Mouse (Mus musculus) thymus, adult 2 months (tissue): ENCODE data around the gene Rmi2.

ENCODE experiments used
- CTCF ChIP-seq: fragments of 200-500 bp; IDR thresholded peaks from 2 replicates; pipeline ENCODE4 v1.5.1; 2012; ENCODE audit warnings: mild to moderate bottlenecking, control low read depth, low read length, moderate library complexity, borderline replicate concordance; ENCODE audit not compliant: control insufficient read depth, poor library complexity, insufficient read depth; ENCODE audit errors: extremely low read depth
- POLR2A ChIP-seq: fragments of 200-500 bp; IDR thresholded peaks from 2 replicates; pipeline ENCODE4 v1.6.1; 2012; ENCODE audit warnings: mild to moderate bottlenecking, low read length, control low read depth, moderate library complexity; ENCODE audit not compliant: control insufficient read depth, poor library complexity, insufficient read depth; ENCODE audit errors: extremely low read depth

DNA sequence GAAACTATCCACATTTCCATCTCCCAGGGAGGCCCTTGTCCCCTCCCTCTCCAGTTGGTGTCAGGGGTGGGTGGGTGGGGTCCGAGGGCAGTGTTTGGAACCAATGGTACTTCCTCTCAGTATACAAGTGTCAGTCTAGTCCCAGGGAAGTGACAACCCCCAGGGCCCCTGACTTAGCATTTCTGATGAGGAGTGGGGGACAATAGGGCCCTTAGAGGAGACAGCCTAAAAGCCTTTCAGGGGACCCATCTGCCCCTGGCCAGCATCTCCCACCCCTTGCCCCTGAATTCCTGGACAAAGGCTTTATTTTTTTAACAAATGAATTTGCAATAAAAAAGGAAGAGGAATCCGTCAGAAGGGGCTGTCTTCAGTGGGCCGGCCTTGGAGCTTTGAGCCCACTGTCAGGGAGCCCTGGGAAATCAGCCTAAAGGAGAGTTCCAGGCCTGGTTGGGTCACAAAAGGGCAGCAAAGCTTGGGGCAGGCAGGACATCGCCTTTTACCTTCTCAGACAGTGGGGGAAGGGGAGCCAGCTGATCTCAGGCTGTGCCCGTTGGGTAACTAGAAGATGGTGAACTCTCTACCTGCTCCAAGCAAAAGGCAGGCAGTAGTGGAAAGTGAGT is 102.0 kb downstream of the Rmi2 start:
- no peak for TF ChIP-seq CTCF
- TF ChIP-seq POLR2A = no peak
